Mouse (Mus musculus) megakaryocyte, embryonic 14.5 days (primary cell): ENCODE data around the gene Gm1979.
"Not testable (repeated sequence)": the region's sequence is repeated elsewhere in the genome, so short reads cannot be mapped to it uniquely, and the experiment has no call there.

Experiments used
- FLI1 ChIP-seq: IDR thresholded peaks from 2 replicates; pipeline ENCODE4 v1.6.1; 2012; ENCODE audit warnings: low read length, inconsistent platforms, mixed read lengths
- GATA1 ChIP-seq: IDR thresholded peaks from 3 replicates; pipeline ENCODE4 v1.6.1; 2012; ENCODE audit warnings: mixed read lengths, low read length, inconsistent platforms, borderline replicate concordance

DNA sequence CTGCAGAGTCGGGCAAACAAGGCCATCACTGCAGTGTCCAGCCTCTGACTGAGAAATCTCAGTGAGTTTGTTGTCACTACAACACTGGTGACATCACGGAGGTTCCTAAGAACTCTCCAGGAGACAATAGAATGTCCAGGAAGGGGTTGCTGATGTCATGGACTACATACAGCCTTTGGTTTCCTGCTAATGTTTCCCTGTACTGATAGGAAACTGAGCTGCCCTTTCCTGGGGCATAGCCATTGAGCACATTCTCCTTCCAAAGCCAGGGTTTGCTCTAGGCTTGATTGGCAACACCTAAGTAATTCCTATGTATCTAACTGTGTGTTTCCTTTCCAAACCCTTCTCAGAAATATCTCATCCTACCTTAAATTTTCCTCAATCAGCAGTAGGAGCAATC, 32.0 kb downstream of the Gm1979 start, which contains the start of gene Gm21680:
- TF ChIP-seq GATA1, FLI1: not testable (repeated sequence)
